Mouse (Mus musculus) midbrain, embryonic 11.5 days (tissue): ENCODE results near the gene Jazf1. TPM values are rescaled to one million over a fixed set of nuclear protein-coding genes. Genes with fewer than 3 reads are reported as not detected.

Experiments
- ATAC-seq: fragments of 200-750 bp; cut with Nextera tagmentation; 2 replicates; pipeline ENCODE4 v1.8.0; 2017; ENCODE audit warnings: moderate TSS enrichment, moderate library complexity; ENCODE audit not compliant: low FRiP score
- DNase-seq: peaks from one replicate; pipeline ENCODE4 v3.0.0; 2015; ENCODE audit warnings: low spot score; ENCODE audit errors: missing footprints
- H3K27ac ChIP-seq: fragments of 300-500 bp; sonication (generic); 2 replicates; pipeline ENCODE4 v1.5.1; 2014; ENCODE audit warnings: low read depth, low read length
- H3K27me3 ChIP-seq: fragments of 300-500 bp; sonication (generic); 2 replicates; pipeline ENCODE4 v1.6.1; 2014; ENCODE audit warnings: mild to moderate bottlenecking, low read length, moderate library complexity, mixed read lengths; ENCODE audit not compliant: control insufficient read depth, insufficient read depth
- H3K36me3 ChIP-seq: fragments of 300-500 bp; sonication (generic); 2 replicates; pipeline ENCODE4 v1.6.1; 2014; ENCODE audit warnings: mild to moderate bottlenecking, low read length, moderate library complexity, mixed read lengths; ENCODE audit not compliant: control insufficient read depth, insufficient read depth
- H3K4me1 ChIP-seq: fragments of 300-500 bp; sonication (generic); 2 replicates; pipeline ENCODE4 v1.6.1; 2014; ENCODE audit warnings: low read length; ENCODE audit not compliant: control insufficient read depth, insufficient read depth
- H3K4me2 ChIP-seq: fragments of 300-500 bp; sonication (generic); 2 replicates; pipeline ENCODE4 v1.6.1; 2014; ENCODE audit warnings: mild to moderate bottlenecking, moderate library complexity
- H3K4me3 ChIP-seq: fragments of 300-500 bp; sonication (generic); 2 replicates; pipeline ENCODE4 v1.5.1; 2014; ENCODE audit warnings: low read depth, low read length
- H3K9ac ChIP-seq: fragments of 300-500 bp; sonication (generic); 2 replicates; pipeline ENCODE4 v1.6.1; 2014; ENCODE audit warnings: low read length
- H3K9me3 ChIP-seq: fragments of 300-500 bp; sonication (generic); 2 replicates; pipeline ENCODE4 v1.6.1; 2016; ENCODE audit warnings: low read length; ENCODE audit not compliant: control insufficient read depth
- WGBS: fragments of 180-500 bp; shearing (Covaris S2); extraction: QIAGEN DNeasy Blood & Tissue Kit; methylation state at CpG from one replicate; pipeline ENCODE4 v1.1.7; 2014; 5-methylcytosine and 5-hydroxymethylcytosine counted together
- polyA plus RNA-seq: library from polyadenylated mRNA; unstranded; fragments of >200 nt; fragmentation: Nextera tagmentation; extraction: Ambion mirVana; gene quantifications from 2 replicates; pipeline ENCODE4 v1.2.1, GENCODE M21; 2014

Gene Jazf1
- polyA plus RNA-seq, 1 experiment from 2014 or later, result 7.1 TPM

DNA sequence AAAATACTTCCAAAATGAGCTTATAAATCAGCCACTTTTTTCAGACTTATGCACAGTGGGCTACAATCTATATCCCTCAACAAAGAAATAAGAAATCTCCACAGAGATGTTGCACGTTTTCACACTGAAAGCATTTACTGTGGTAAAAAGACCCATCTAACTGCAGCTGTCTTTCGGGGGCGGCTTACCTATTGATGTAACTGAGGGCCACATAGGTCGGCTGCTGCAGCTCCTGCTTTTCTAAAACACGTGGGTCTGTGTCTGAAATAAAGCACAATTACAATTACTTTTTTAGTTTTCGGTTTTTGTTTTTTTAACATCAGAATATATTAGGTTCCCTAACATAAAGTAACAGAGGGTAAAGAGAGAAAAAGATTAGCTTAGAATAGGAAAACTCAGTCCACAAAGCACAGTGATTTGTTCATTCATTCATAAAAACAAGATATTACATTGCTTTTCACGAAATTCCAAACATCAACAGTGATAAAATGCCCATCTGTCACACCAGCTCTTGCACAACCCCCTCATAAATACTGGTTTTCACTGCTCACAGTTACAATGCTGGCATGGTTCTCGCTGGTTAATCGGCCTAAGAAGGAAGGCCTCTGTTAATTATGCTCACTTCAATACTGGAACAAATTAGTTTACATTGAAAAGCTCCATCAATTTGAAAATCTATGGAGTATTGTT, 174.5 kb downstream of the Jazf1 start:
- Histone ChIP-seq H3K9me3 (no peaks in the 10 kb centered on the region), H3K36me3 (no peaks in the 10 kb centered on the region), H3K4me1 (no peaks in the 10 kb centered on the region; the same call in 1 of the 2 replicates), H3K27me3 (no peaks in the 10 kb centered on the region), H3K4me2 (no peak overlapping the region), H3K4me3 (no peak overlapping the region), H3K27ac (no peak overlapping the region), H3K9ac (no peak overlapping the region)
- WGBS, result 54% methylated on average over 9 of the region's 9 CpGs
- no peak; the same call in 1 of the 2 replicates for ATAC-seq
- no peak for DNase-seq

DNA sequence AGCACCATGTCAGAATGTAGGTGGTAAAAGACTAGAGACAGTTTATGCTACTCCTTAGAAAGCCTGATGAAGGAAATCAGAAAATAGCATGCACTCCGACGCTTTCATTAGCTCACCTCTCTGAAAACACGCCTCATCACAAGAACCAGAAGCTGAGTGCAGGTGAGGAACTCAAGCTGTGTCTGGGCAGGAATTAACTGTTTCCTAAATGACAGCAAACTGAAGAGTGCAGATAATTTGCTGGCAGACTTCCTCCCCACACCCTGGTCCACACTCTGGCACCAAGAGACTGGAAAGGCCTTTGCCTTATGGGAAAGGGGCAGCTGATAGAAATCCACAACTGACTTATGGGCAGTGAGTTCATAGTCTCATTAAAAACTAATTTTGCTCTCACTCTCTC, 175.5 kb downstream of the Jazf1 start:
- no peaks in the 10 kb centered on the region for H3K9me3 ChIP-seq
- WGBS, result 87% methylated on average over 3 of the region's 3 CpGs
- ATAC-seq (no peak), DNase-seq (no peak)
- H3K4me1 ChIP-seq, result no peaks in the 10 kb centered on the region; the same call in 1 of the 2 replicates
- no peak overlapping the region for H3K27ac ChIP-seq
- no peaks in the 10 kb centered on the region for H3K27me3 ChIP-seq
- no peak overlapping the region for H3K4me3 ChIP-seq
- H3K36me3 ChIP-seq, result no peaks in the 10 kb centered on the region
- no peak overlapping the region for H3K4me2 ChIP-seq
- H3K9ac ChIP-seq, result no peak overlapping the region

DNA sequence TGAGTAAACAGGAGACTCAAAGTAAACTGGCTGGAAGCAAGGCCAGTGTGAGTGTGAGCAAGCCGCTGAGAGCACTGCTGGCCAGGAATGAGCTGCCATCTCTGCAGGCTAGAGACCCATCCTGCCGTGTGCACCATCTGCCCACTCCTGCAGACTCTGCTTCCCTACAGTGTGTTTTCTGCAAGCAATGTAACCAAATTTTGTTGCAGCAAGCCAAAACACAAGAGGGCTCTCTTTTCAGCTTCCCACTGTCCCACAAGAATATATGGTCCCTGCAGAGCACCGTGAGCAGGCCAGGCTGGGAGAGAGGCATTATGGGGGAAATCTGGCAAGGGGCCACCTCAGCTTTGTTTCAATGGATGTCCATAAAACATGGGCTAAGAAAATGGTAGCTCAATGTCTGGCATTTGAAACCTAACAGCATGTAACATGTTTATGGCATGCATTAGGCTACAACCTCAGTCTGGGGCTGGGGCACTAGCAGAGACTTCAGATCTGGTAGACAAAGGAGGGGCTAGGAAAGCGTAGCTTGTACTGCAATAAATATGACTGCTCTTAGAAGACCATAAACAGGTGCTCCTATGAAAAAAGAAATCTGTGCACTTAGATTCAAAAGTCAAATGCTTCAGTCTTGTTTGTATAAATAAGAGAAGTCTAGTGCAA, 180.8 kb downstream of the Jazf1 start:
- Histone ChIP-seq H3K4me2 (no peak overlapping the region), H3K27me3 (no peaks in the 10 kb centered on the region), H3K27ac (no peak overlapping the region), H3K36me3 (no peaks in the 10 kb centered on the region), H3K4me1 (no peaks in the 10 kb centered on the region), H3K4me3 (no peak overlapping the region), H3K9ac (no peak overlapping the region), H3K9me3 (no peaks in the 10 kb centered on the region)
- no peak for ATAC-seq
- 81% methylated on average over 4 of the region's 4 CpGs for WGBS
- DNase-seq, result no peak

DNA sequence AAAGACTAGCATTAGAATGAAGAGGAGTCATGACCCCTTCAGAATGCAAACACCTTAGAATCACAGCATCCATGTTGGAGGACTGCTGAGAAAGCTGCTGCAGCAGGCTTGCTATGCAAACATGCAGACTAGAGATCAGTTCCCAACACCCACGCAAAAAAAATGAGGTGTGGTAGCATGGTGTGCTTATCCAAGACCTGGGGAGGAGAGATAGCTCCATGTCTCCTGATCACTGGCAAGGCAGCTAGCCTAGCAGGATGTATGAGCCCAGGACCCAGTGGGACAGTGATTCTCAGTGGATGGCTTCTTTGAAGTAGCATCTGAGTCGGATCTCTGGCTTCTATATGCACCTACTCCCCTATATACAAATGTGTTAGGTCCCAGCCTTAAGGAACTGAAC, 184.7 kb downstream of the Jazf1 start:
- no peaks in the 10 kb centered on the region for H3K36me3 ChIP-seq
- no peaks in the 10 kb centered on the region for H3K4me1 ChIP-seq
- no peak overlapping the region for H3K27ac ChIP-seq
- DNase-seq (no peak), ATAC-seq (no peak)
- WGBS, result 62% methylated on average over 2 of the region's 2 CpGs
- H3K27me3 ChIP-seq, result no peaks in the 10 kb centered on the region
- peaks cover 2% of the 10 kb centered on the region; the same call in 1 of the 2 replicates for H3K9me3 ChIP-seq
- H3K9ac ChIP-seq, result no peak overlapping the region
- no peak overlapping the region for H3K4me2 ChIP-seq
- no peak overlapping the region for H3K4me3 ChIP-seq

DNA sequence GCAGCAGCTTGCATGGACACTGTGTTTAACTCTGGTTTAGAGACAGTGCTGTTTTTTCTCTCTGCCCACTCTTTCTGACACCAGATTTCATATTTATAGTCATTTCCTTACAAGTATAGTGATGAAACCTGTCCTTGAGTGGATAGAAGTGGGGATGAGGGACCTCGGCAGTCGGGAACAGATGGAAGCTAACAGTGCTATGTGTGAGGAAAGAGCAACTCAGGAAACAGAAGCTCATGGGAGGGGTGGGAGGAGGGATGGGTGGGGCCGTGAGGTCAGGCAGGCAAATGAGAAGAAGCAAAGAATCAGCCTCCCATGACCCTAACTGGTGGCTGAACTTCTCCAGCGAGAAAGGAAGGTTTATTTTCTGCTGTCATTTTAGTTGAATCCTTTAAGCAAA, 191.3 kb downstream of the Jazf1 start:
- Histone ChIP-seq H3K27ac (no peak overlapping the region), H3K9ac (no peak overlapping the region), H3K4me1 (no peaks in the 10 kb centered on the region), H3K9me3 (peaks cover 2% of the 10 kb centered on the region; the same call in 1 of the 2 replicates), H3K4me2 (no peak overlapping the region), H3K27me3 (no peaks in the 10 kb centered on the region), H3K36me3 (no peaks in the 10 kb centered on the region), H3K4me3 (no peak overlapping the region)
- 49% methylated on average over 4 of the region's 4 CpGs for WGBS
- ATAC-seq, result no peak
- no peak for DNase-seq

DNA sequence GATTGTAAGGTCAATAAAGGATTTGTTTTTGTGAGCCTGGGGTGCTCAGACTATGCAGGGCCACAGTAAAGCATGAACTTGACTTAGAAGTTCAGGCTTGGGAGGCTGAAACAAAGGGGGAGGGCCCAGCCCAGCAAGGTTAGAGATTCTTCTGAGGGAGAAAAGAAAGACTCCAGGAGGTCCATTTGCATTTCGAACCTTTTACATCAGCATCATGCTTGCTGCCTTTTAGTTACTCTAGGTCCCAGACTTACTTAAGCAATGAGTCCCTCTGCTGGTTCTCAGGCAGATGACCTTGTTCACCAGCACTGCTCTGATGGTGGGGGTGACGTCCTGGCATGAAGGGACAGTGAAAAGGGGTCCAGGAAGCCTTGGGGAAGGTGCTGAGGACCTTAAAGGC, 197.1 kb downstream of the Jazf1 start:
- Histone ChIP-seq H3K9me3 (no peaks in the 10 kb centered on the region), H3K27me3 (no peaks in the 10 kb centered on the region), H3K36me3 (no peaks in the 10 kb centered on the region), H3K4me2 (no peak overlapping the region), H3K9ac (no peak overlapping the region), H3K4me3 (no peak overlapping the region), H3K27ac (no peak overlapping the region), H3K4me1 (no peaks in the 10 kb centered on the region; the same call in 1 of the 2 replicates)
- WGBS, result 19% methylated on average over 2 of the region's 2 CpGs
- DNase-seq, result no peak
- no peak for ATAC-seq

DNA sequence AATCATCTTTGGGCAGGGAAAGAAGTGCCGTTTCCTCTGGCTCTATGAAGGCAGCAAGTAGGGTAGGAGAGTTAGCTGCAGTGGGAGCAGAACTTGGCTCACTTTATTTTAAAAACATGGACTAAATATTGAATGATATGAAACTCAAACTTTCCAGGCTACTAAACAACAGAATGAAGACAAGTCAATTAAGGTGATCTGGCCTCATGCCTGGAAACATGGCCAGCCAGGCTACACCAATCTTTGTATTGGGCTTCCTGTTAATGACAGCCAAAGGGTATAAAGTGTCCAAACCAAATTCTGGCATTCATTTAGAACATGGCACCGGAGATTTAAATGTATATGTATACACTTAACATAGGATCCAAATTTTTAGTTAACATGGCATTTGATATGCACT, 199.2 kb downstream of the Jazf1 start:
- Histone ChIP-seq H3K9ac (no peak overlapping the region), H3K9me3 (no peaks in the 10 kb centered on the region), H3K27me3 (no peaks in the 10 kb centered on the region), H3K27ac (no peak overlapping the region), H3K4me2 (no peak overlapping the region), H3K4me1 (no peaks in the 10 kb centered on the region; the same call in 1 of the 2 replicates), H3K4me3 (no peak overlapping the region), H3K36me3 (no peaks in the 10 kb centered on the region)
- WGBS, result 87% methylated on average over 2 of the region's 2 CpGs
- no peak for DNase-seq
- no peak for ATAC-seq

DNA sequence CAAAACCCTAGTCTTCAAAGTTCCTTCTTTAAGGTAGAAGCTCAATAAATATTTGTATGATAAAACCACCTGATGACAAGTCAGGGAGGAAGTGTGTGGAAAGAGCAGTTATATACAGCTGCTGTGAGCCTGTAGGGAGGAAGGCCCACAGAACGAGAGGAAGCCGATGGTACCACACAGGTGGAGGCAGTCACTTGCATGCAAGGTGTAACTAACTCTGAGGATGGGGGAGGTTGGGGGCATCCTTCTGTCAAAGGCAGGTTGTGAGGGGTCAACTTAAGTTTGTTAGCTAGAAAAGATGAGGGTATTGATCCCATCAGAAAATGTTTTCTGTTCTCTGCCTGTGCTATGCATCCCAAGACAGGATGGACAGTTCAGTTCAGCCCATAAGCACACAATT, 200.1 kb downstream of the Jazf1 start:
- WGBS, result 95% methylated on average over 2 of the region's 2 CpGs
- H3K27ac ChIP-seq, result no peak overlapping the region
- H3K27me3 ChIP-seq, result no peaks in the 10 kb centered on the region
- no peak for ATAC-seq
- no peak overlapping the region for H3K4me3 ChIP-seq
- H3K4me2 ChIP-seq, result no peak overlapping the region
- no peak overlapping the region for H3K9ac ChIP-seq
- H3K4me1 ChIP-seq, result no peaks in the 10 kb centered on the region; the same call in 1 of the 2 replicates
- DNase-seq, result no peak
- H3K9me3 ChIP-seq, result no peaks in the 10 kb centered on the region
- H3K36me3 ChIP-seq, result no peaks in the 10 kb centered on the region

DNA sequence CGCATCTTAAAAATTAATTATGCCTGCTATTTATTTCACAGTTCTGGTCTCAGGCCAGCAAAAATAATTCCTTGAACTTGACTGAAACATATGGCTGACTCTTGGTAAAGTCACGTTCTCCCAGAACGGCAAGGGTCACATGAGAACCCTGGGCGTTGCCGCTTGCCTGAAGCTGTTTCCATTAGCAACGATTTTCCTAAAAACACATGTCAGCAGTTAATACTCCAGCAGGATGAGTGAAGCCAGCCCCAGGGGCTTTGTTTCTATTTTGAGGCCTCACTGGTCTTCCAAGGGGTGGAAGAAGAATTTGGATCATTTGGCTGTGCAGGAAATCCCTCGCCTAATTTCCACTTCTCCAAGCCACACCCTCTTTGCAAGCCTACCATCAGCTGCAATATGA, 206.5 kb downstream of the Jazf1 start:
- Histone ChIP-seq H3K36me3 (no peaks in the 10 kb centered on the region), H3K27me3 (no peaks in the 10 kb centered on the region), H3K4me1 (peaks cover 5% of the 10 kb centered on the region; the same call in 1 of the 2 replicates), H3K4me3 (no peak overlapping the region), H3K9me3 (no peaks in the 10 kb centered on the region), H3K27ac (no peak overlapping the region), H3K9ac (no peak overlapping the region), H3K4me2 (no peak overlapping the region)
- DNase-seq (no peak), ATAC-seq (no peak)
- 56% methylated on average over 7 of the region's 7 CpGs for WGBS
